Mouse (Mus musculus): ENCODE measurements around the gene Arl4d.

- TF ChIP-seq NRF1 (IDR thresholded peaks at IDR 0.05; ENCODE audit: low read depth, low read length) = no peak
- no peak for TF ChIP-seq MAFK (IDR thresholded peaks at IDR 0.05; ENCODE audit: insufficient replicate concordance, low read length)
- no peak for TF ChIP-seq CTCF (conservative IDR thresholded peaks at IDR 0.05 in 1 of 2, IDR thresholded peaks at IDR 0.05 in 1 of 2; ENCODE audit: low read depth in 2 of 2, low read length in 2 of 2)
- no peak for TF ChIP-seq POLR2A (IDR thresholded peaks at IDR 0.05; ENCODE audit: low read depth, low read length)
Observed at GRCm38 (mm10) chr11:101616948-101617767, 48.2 kb upstream of the Arl4d start.

Measured in CH12.LX (cell line).